Mouse (Mus musculus) embryonic facial prominence, embryonic 14.5 days (tissue): ENCODE data around the gene Rasa3. TPM values are rescaled to one million over a fixed set of nuclear protein-coding genes. Genes with fewer than 3 reads are reported as not detected.

ENCODE experiments used
- ATAC-seq: fragments of 200-750 bp; cut with Nextera tagmentation; 2 replicates; pipeline ENCODE4 v1.8.0; 2017; ENCODE audit warnings: low read depth, moderate number of reproducible peaks, moderate TSS enrichment
- DNase-seq: peaks from one replicate; pipeline ENCODE4 v3.0.0-alpha.2; 2015; ENCODE audit warnings: low spot score
- H3K27ac ChIP-seq: fragments of 300-500 bp; sonication (generic); replicated peaks from 2 replicates; pipeline ENCODE4 v1.5.1; 2014; ENCODE audit warnings: low read depth, mild to moderate bottlenecking, low read length, moderate library complexity
- H3K27me3 ChIP-seq: fragments of 300-500 bp; sonication (generic); replicated peaks from 2 replicates; pipeline ENCODE4 v1.6.1; 2014; ENCODE audit warnings: low read length; ENCODE audit not compliant: control insufficient read depth, insufficient read depth
- H3K36me3 ChIP-seq: fragments of 300-500 bp; sonication (generic); 2 replicates; pipeline ENCODE4 v1.6.1; 2014; ENCODE audit warnings: low read length, mixed read lengths; ENCODE audit not compliant: control insufficient read depth, insufficient read depth
- H3K4me1 ChIP-seq: fragments of 300-500 bp; sonication (generic); 2 replicates; pipeline ENCODE4 v1.6.1; 2014; ENCODE audit warnings: antibody characterized with exemption, low read length; ENCODE audit not compliant: control insufficient read depth, insufficient read depth
- H3K4me2 ChIP-seq: fragments of 300-500 bp; sonication (generic); 2 replicates; pipeline ENCODE4 v1.6.1; 2014; ENCODE audit warnings: low read depth, mild to moderate bottlenecking, low read length, moderate library complexity, mixed read lengths
- H3K4me3 ChIP-seq: fragments of 300-500 bp; sonication (generic); 2 replicates; pipeline ENCODE4 v1.5.1; 2014; ENCODE audit warnings: low read depth, mild to moderate bottlenecking, low read length
- H3K9ac ChIP-seq: fragments of 300-500 bp; sonication (generic); 2 replicates; pipeline ENCODE4 v1.6.1; 2014; ENCODE audit warnings: low read depth, mild to moderate bottlenecking, low read length, moderate library complexity, mixed read lengths
- H3K9me3 ChIP-seq: fragments of 300-500 bp; sonication (generic); 2 replicates; pipeline ENCODE4 v1.6.1; 2016; ENCODE audit warnings: low read length; ENCODE audit not compliant: control insufficient read depth
- WGBS: fragments of 180-500 bp; shearing (Covaris S2); extraction: QIAGEN DNeasy Blood & Tissue Kit; methylation state at CpG from one replicate; pipeline ENCODE4 v1.1.7; 2014; 5-methylcytosine and 5-hydroxymethylcytosine counted together
- polyA plus RNA-seq: library from polyadenylated mRNA; unstranded; fragments of >200 nt; fragmentation: Nextera tagmentation; extraction: Ambion mirVana; gene quantifications from 2 replicates; pipeline ENCODE4 v1.2.1, GENCODE M21; 2014

The Rasa3 gene
- polyA plus RNA-seq, 1 experiment from 2014 or later, result 39.4 TPM

- Histone ChIP-seq H3K27ac (no peak overlapping the region), H3K36me3 (peaks cover 27% of the 10 kb centered on the region), H3K4me3 (no peak overlapping the region), H3K9me3 (no peaks in the 10 kb centered on the region), H3K9ac (no peak overlapping the region), H3K4me1 (no peaks in the 10 kb centered on the region), H3K4me2 (no peak overlapping the region), H3K27me3 (no peaks in the 10 kb centered on the region)
- no peak for DNase-seq
- 83% methylated on average over 11 of the region's 11 CpGs for WGBS
- ATAC-seq, result no peak; the same call in 1 of the 2 replicates
Observed at GRCm38 (mm10) chr8:13571999-13572398, 105.4 kb downstream of the Rasa3 start.

GRCm38 (mm10) chr8:13562118-13562517, 115.3 kb downstream of the Rasa3 start, which contains the start of gene 1700029H14Rik:
1700029H14Rik (minus strand) TSS chr8:13562461.
- Histone ChIP-seq H3K27me3 (no peaks in the 10 kb centered on the region), H3K36me3 (no peaks in the 10 kb centered on the region), H3K4me1 (no peaks in the 10 kb centered on the region), H3K4me3 (no peak within 1 kb of the TSS), H3K9ac (no peak within 1 kb of the TSS), H3K4me2 (no peak within 1 kb of the TSS), H3K27ac (no peak within 1 kb of the TSS), H3K9me3 (no peaks in the 10 kb centered on the region)
- DNase-seq (no peak), ATAC-seq (no peak)
- WGBS, result 33% methylated on average over 11 of the region's 13 CpGs

- no peak overlapping the region for H3K27ac ChIP-seq
- WGBS, result 72% methylated on average over 2 of the region's 2 CpGs
- H3K4me3 ChIP-seq, result no peak overlapping the region
- no peaks in the 10 kb centered on the region for H3K4me1 ChIP-seq
- no peak overlapping the region for H3K9ac ChIP-seq
- no peaks in the 10 kb centered on the region for H3K27me3 ChIP-seq
- no peaks in the 10 kb centered on the region for H3K9me3 ChIP-seq
- no peak overlapping the region for H3K4me2 ChIP-seq
- H3K36me3 ChIP-seq, result no peaks in the 10 kb centered on the region
- ATAC-seq, result no peak
- DNase-seq, result no peak
Observed at GRCm38 (mm10) chr8:13557526-13557925, 119.9 kb downstream of the Rasa3 start.

GRCm38 (mm10) chr8:13551574-13551830, 125.9 kb downstream of the Rasa3 start:
- no peak overlapping the region for H3K9ac ChIP-seq
- DNase-seq, result no peak
- H3K27me3 ChIP-seq, result no peaks in the 10 kb centered on the region
- H3K36me3 ChIP-seq, result no peaks in the 10 kb centered on the region
- H3K4me1 ChIP-seq, result peaks cover 7% of the 10 kb centered on the region
- no peak overlapping the region for H3K4me2 ChIP-seq
- H3K9me3 ChIP-seq, result no peaks in the 10 kb centered on the region
- H3K4me3 ChIP-seq, result no peak overlapping the region
- no peak overlapping the region; the same call in 1 of the 2 replicates for H3K27ac ChIP-seq
- ATAC-seq, result no peak
- WGBS, result 88% methylated on average over 6 of the region's 6 CpGs

DNA sequence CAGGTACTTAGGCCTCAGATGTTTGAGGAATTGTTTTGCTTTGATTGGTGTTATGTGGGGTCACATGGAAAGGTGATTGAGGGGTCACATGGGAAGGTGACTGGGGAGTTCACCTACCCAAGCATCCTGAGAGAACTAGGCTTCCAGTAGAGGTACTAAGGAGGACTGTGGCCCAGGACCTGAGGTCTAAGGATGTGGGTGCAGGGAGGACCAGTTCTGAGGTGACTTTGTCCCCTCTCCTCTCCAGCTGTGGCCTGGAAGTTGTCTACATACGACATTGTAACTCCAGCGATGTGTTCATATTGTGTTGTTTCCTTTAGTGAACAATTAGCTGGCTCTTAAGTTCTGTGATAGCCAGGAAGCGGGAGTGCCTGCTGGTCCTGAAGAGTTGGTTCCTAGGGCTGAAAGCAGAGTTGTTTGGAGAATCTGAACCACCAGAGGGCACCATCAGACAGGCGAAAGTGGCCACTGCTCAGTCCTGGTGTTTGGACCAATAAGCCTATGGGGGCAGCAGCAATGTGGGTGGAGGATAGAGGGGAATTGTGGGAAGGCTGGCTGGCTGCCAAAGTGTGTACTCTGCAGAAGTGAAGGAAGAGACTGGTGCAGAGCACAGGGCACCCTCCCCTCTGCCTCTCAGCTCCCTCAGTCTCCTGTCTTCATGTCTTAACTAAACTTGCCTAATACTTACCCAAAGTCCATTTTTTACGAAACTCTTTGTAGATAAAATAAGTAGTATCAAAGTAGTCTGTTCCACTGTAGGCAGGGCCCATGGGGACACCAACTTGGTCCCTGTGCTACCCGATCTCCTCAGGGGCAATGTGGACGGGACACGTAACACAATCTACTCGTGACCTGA, 126.5 kb downstream of the Rasa3 start:
- Histone ChIP-seq H3K4me2 (no peak overlapping the region), H3K36me3 (no peaks in the 10 kb centered on the region), H3K27me3 (no peaks in the 10 kb centered on the region), H3K4me3 (no peak overlapping the region), H3K27ac (no peak overlapping the region; the same call in 1 of the 2 replicates), H3K4me1 (peaks cover 7% of the 10 kb centered on the region), H3K9ac (no peak overlapping the region), H3K9me3 (peaks cover 2% of the 10 kb centered on the region; the same call in 1 of the 2 replicates)
- ATAC-seq (peak; percentile 93), DNase-seq (peak; percentile 96)
- 58% methylated on average over 9 of the region's 9 CpGs for WGBS

- DNase-seq, result peak; percentile 86
- no peaks in the 10 kb centered on the region for H3K36me3 ChIP-seq
- H3K27me3 ChIP-seq, result no peaks in the 10 kb centered on the region
- peaks cover 7% of the 10 kb centered on the region for H3K4me1 ChIP-seq
- H3K4me2 ChIP-seq, result no peak overlapping the region
- 0 out of 2 replicates have a peak overlapping the region, but pooled peaks have one; percentile 8 for H3K9ac ChIP-seq
- no peak overlapping the region for H3K4me3 ChIP-seq
- ATAC-seq, result peak; percentile 58
- WGBS, result 28% methylated on average over 6 of the region's 9 CpGs
- H3K27ac ChIP-seq, result peak overlapping the region; percentile 55
- peaks cover 7% of the 10 kb centered on the region; the same call in 1 of the 2 replicates for H3K9me3 ChIP-seq
Observed at GRCm38 (mm10) chr8:13548831-13549230, 128.6 kb downstream of the Rasa3 start.

DNA sequence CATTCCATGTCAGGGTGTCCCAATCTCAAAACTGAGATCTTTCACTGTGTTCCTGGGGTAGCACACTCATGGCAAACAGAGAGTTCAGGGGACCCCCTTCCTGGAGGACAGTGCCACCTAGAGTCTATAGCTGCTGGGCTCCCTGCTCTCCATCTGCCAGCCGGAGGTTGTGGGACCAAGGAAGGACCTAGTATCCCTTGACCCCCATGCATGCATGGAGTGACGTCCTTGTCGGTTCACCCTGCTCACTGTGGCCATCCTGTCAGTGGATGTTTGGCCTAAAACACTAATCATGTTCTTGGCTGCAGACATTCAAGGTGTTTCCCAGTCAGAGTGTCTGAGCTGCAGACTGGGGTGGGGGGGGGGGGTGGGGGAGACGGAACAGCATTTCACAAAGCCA, 129.2 kb downstream of the Rasa3 start:
- H3K4me1 ChIP-seq, result peaks cover 7% of the 10 kb centered on the region
- H3K36me3 ChIP-seq, result no peaks in the 10 kb centered on the region
- DNase-seq (peak; percentile 45), ATAC-seq (no peak)
- WGBS, result 34% methylated on average over 4 of the region's 4 CpGs
- H3K27me3 ChIP-seq, result no peaks in the 10 kb centered on the region
- H3K9ac ChIP-seq, result no peak overlapping the region
- H3K4me3 ChIP-seq, result no peak overlapping the region
- peak overlapping the region; percentile 55; the same call in 1 of the 2 replicates for H3K27ac ChIP-seq
- H3K9me3 ChIP-seq, result peaks cover 7% of the 10 kb centered on the region; the same call in 1 of the 2 replicates
- no peak overlapping the region for H3K4me2 ChIP-seq

DNA sequence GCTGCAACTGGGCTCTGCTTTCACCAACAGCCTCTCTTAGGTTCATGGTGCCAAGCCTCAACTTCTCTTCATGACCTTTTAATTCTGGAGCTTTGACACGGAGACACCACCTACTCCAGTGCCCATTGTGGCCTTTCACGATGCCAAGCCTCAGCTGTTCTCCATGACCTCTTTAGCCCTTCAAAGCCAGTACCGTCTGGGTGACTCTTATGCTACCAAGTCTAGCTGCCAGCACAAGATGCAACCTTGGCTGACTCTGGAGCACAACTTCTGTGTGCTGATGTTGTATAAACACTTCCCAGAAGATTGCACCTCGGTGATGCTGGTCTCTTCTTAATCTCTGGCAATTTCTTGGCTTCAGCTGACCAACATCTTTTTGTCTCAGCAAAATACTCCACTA, 131.0 kb downstream of the Rasa3 start:
- WGBS, result 85% methylated on average over 4 of the region's 4 CpGs
- H3K4me1 ChIP-seq, result peaks cover 7% of the 10 kb centered on the region

DNA sequence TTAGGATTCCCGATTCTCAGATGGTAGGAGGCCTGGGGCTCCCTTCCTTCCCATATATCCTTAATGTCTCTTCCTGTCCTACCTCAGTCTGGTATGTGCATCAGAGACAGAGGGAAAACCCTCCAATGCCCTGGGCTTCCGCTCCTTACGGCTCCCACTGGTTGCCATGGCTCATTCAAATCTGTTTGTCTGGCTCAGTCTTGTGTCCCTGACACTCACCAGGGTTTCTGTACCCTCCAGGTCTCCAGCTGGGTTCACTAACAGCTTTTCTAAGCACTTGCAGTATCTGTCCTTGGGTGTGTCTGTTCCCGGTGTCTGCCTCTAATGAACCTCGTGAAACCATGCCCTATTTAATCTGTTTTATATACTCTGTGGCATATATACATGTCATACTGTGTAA, 135.9 kb downstream of the Rasa3 start:
- Histone ChIP-seq H3K4me3 (no peak overlapping the region), H3K36me3 (no peaks in the 10 kb centered on the region), H3K9me3 (peaks cover 16% of the 10 kb centered on the region; the same call in 1 of the 2 replicates), H3K27ac (no peak overlapping the region), H3K4me2 (no peak overlapping the region), H3K27me3 (no peaks in the 10 kb centered on the region), H3K9ac (no peak overlapping the region), H3K4me1 (no peaks in the 10 kb centered on the region)
- DNase-seq, result no peak
- no peak for ATAC-seq
- 67% methylated on average over 5 of the region's 5 CpGs for WGBS

More for the DNA sequence above, 131.0 kb downstream of the Rasa3 start:
- Histone ChIP-seq H3K9ac (no peak overlapping the region), H3K4me3 (no peak overlapping the region), H3K4me2 (no peak overlapping the region), H3K36me3 (no peaks in the 10 kb centered on the region), H3K27me3 (no peaks in the 10 kb centered on the region), H3K27ac (no peak overlapping the region), H3K9me3 (peaks cover 7% of the 10 kb centered on the region; the same call in 1 of the 2 replicates)
- ATAC-seq (no peak), DNase-seq (no peak)
